Mouse (Mus musculus): ENCODE results near the gene Slc4a4.

Gene Slc4a4

GRCm38 (mm10) chr5:89149436-89150040 lies 262.9 kb downstream of the Slc4a4 start:
- no peak for DNase-seq (ENCODE audit: low spot score in 2 of 2)

GRCm38 (mm10) chr5:89151076-89151475 lies 264.5 kb downstream of the Slc4a4 start:
- DNase-seq (ENCODE audit: low spot score in 2 of 2): no peak

GRCm38 (mm10) chr5:89171025-89171718 lies 284.6 kb downstream of the Slc4a4 start:
- no peak for DNase-seq (ENCODE audit: low spot score in 2 of 2)

- DNase-seq (ENCODE audit: low spot score in 2 of 2): no peak
Measured at GRCm38 (mm10) chr5:89190063-89190462, 303.4 kb downstream of the Slc4a4 start.

- no peak for DNase-seq (ENCODE audit: low spot score in 2 of 2)
Measured at GRCm38 (mm10) chr5:89194654-89195053, 308.0 kb downstream of the Slc4a4 start.

GRCm38 (mm10) chr5:89198501-89198900 lies 311.9 kb downstream of the Slc4a4 start:
- DNase-seq (ENCODE audit: low spot score in 2 of 2): no peak

- no peak for DNase-seq (ENCODE audit: low spot score in 2 of 2)
Measured at GRCm38 (mm10) chr5:89209973-89210703, 323.5 kb downstream of the Slc4a4 start.

- DNase-seq (ENCODE audit: low spot score in 2 of 2): no peak
Measured at GRCm38 (mm10) chr5:89211057-89211456, 324.4 kb downstream of the Slc4a4 start.

GRCm38 (mm10) chr5:89218222-89218621 lies 331.6 kb downstream of the Slc4a4 start:
- DNase-seq (ENCODE audit: low spot score in 2 of 2): no peak

GRCm38 (mm10) chr5:89218709-89219108 lies 332.1 kb downstream of the Slc4a4 start:
- no peak for DNase-seq (ENCODE audit: low spot score in 2 of 2)

- DNase-seq (ENCODE audit: low spot score in 2 of 2): peak; percentile 10 to 20
Measured at GRCm38 (mm10) chr5:89221658-89222057, 335.0 kb downstream of the Slc4a4 start.

- DNase-seq (ENCODE audit: low spot score in 2 of 2): no peak
Measured at GRCm38 (mm10) chr5:89223061-89223740, 336.6 kb downstream of the Slc4a4 start.

- no peak for DNase-seq (ENCODE audit: low spot score in 2 of 2)
Measured at GRCm38 (mm10) chr5:89223744-89224368, 337.2 kb downstream of the Slc4a4 start.

GRCm38 (mm10) chr5:89227948-89228347 lies 341.3 kb downstream of the Slc4a4 start:
- no peak for DNase-seq (ENCODE audit: low spot score in 2 of 2)

GRCm38 (mm10) chr5:89229606-89230005 lies 343.0 kb downstream of the Slc4a4 start:
- DNase-seq (ENCODE audit: low spot score in 2 of 2): no peak

GRCm38 (mm10) chr5:89232313-89232712 lies 345.7 kb downstream of the Slc4a4 start:
- no peak for DNase-seq (ENCODE audit: low spot score in 2 of 2)

GRCm38 (mm10) chr5:89251806-89252205 lies 365.2 kb downstream of the Slc4a4 start:
- no peak for DNase-seq (ENCODE audit: low spot score in 2 of 2)

- no peak for DNase-seq (ENCODE audit: low spot score in 2 of 2)
Measured at GRCm38 (mm10) chr5:89259804-89260492, 373.3 kb downstream of the Slc4a4 start.

GRCm38 (mm10) chr5:89277049-89277448 lies 390.4 kb downstream of the Slc4a4 start:
- no peak for DNase-seq (ENCODE audit: low spot score in 2 of 2)

GRCm38 (mm10) chr5:89277616-89278015 lies 391.0 kb downstream of the Slc4a4 start:
- DNase-seq (ENCODE audit: low spot score in 2 of 2): no peak

- no peak for DNase-seq (ENCODE audit: low spot score in 2 of 2)
Measured at GRCm38 (mm10) chr5:89278309-89278708, 391.7 kb downstream of the Slc4a4 start.
